Mouse (Mus musculus) c-Kit-positive CD71-negative TER-119-negative erythroid progenitor cells, embryonic 14.5 days (primary cell): ENCODE results near the gene Enpp6.
"Not testable (repeated sequence)": the region's sequence is repeated elsewhere in the genome, so short reads cannot be mapped to it uniquely, and the experiment has no call there.

Experiments used
- DNase-seq: peaks from one replicate; pipeline ENCODE4 v3.0.0-alpha.2; 2013; ENCODE audit warnings: low read depth

The Enpp6 gene

DNA sequence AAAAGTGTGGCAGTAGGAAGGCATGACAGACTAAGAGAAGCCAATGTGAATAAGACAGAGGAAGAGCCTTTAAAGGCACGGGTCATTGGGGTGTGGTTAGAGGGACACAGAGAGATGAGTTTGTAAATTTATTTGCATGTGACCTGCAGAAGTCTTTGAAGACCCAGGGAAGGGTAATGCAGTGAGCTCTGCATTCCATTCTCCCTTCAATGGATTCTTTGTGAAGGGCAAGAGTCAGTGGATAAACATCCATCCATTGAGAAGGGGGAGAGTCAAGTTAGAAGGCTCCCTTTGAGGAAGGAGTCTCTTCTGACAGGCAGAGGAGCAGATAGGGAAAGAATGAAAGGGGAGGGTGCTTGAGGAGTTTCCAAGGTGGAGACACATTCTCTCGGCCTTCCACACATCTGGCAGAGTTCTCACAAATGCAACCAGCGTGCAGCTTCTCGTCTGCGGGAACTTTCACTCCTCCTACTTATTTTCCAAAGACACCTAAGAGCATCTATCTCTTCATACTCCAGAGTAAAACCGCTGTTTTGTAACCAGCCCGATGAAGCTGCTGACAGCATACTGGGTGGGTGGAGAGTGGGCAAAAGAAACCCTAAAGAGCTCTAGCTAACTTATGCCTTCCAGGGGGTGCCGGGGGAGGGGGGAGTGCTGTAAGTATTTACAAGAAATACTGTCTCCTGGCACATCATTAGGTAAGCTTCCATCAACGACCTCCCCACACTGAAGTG lies 9.4 kb downstream of the Enpp6 start:
- no peak for DNase-seq

- no peak for DNase-seq
Measured at GRCm38 (mm10) chr8:47005676-47006075, 19.0 kb downstream of the Enpp6 start.

DNA sequence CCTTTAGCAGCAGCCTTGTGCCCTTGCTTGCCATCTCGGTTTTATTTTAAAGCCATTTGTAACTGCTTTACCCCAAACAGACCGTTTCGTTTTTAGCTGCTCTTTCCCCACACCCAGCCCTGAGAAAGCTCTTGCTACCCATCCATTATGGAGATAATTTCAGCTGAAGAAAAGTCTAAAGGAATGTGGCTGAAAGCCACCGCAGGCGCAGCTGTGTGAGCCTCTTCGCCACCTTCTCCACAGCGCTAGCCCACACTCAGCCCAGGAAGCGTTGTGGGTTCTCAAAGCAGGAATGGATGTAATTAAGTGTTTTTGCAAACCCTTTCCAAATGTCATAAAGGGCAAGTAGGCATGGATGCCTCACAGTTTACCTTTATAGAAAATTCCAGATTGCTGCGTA lies 20.1 kb downstream of the Enpp6 start:
- DNase-seq, result no peak

DNA sequence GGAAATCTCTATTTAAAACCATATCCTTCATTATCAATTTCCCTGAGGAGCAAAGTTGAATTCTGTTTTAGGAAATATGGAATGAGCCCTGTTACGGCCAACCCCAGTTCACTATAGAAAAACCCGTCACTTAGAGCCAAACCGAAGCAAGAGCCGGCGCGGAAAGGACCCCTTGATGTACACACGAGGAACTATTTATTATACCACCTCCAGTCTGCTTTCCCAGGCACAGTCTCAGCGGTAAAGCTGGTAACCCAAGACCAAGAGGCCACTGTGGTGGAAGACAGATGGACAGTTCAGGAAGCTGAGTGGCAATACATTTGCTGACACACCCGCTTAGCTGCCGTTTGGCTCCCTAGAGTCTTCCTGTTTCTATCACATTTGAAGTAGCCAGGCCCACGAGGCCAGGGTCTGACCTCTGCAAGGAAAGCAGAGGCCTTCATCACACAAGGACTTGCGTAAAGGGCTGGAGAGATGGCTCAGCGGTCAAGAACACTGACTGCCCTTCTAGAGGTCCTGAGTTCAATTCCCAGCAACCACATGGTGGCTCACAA lies 21.6 kb downstream of the Enpp6 start:
- no peak for DNase-seq

DNA sequence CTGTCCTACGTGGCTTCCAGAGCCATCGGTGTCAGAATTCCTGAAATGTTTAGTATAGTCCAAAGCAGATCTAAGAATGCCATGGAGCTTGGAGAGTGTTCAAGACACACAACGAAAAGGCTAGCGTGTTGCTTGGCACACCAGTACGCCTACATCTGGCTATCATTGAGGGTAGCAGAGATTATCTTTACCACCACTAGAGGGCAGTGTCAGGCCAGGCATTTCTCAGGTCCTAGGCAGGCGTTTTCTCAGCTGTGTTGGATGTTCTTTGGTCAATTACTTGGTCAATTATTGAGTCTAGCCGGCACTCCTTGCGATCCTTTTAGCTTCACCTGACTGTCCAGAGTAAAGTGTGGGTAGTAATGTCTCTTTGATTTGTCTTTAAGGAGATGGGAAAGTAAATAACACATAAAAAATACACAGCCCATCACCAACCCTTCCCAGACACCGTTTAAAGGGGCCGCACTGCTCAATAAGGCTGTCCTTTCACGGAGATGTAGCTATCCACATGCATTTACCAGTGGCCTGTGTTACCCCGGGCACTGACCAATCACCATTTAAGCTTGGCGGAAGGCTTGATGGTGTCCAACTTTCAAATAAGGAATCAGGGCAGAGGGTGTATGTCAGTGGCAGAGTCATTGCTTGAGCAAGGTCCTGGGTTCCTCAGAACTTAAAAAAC lies 29.7 kb downstream of the Enpp6 start:
- DNase-seq, result peak; percentile 51

DNA sequence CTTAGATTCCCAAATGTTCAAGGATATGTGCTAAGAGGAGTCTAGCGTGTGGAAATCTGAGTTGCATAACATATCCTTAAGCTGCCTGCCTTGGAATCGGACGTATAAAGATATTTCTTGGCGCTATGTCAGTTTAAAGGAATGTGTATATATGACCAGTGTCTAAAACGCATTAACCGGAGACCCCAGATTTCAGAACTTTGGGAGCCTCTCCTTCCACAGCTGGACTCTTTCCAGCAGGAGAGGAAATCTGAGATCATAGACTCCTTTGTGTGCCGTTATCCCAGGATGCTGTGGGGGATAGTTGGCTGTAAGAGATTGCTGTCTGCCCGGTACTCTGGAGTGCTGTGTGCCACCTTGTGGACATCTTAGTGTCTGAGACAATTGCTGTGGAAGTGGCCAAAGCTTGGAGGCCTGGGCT lies 34.5 kb downstream of the Enpp6 start:
- no peak for DNase-seq

GRCm38 (mm10) chr8:47024612-47025011 lies 37.9 kb downstream of the Enpp6 start:
- DNase-seq, result no peak

GRCm38 (mm10) chr8:47026841-47027490 lies 40.3 kb downstream of the Enpp6 start:
- DNase-seq, result no peak

DNA sequence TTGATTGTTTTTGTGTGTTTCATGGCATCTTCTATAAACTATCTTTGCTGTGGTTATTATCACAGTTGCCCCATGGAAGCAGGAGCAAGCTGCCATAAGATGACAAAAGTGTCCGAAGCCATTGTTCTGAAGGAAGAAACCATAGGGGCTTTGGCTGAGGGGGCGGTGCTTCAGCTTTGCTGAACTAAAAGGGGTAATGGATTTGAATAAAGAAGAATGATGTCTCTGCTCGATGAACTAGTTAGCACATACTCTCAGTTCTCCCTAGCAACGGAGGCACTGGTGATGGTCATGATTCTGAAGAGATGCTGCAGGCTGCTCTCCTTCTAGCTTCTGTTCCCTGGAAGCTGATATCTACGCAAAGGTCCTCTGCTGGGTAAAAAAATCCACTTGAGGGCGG lies 41.8 kb downstream of the Enpp6 start:
- no peak for DNase-seq

DNA sequence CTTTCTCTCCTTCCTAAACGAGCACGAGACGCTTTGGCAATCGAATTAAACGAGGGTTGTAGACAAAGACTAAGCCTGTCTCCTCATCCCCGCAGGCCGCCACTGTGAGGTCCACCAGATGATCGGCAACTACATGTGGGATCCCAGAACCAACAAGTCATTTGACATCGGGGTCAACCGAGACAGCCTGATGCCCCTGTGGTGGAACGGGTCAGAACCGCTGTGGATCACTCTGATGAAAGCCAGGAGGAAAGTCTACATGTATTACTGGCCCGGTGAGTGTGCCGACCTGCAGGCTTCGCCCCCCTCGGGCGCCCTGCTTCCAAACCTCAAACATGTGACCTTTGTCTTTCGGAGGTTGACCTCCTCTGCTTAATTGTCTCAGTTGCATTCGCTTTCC lies 43.6 kb downstream of the Enpp6 start:
- no peak for DNase-seq

GRCm38 (mm10) chr8:47032081-47032480 lies 45.4 kb downstream of the Enpp6 start:
- DNase-seq, result no peak

- DNase-seq, result no peak
Measured at GRCm38 (mm10) chr8:47033976-47034375, 47.3 kb downstream of the Enpp6 start.

DNA sequence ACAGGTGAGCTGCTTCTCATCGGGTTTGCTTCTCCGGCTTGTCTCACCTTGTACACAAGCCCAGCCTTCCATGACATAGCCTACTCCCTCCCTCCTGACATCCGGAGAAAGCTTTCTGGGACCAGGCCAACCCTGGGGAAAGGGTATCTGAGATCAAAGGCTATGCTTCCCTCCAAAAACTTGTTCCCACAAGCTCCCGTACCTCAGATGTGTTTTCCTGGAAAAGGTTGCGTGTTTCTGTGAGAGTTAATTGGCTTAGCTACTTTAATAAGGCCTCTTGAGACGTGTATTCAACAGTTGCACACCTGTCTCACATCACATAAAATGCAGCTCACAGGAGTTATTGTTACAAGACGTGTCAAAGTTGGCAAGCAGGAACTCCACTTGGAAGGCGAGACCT lies 49.8 kb downstream of the Enpp6 start:
- no peak for DNase-seq

- no peak for DNase-seq
Measured at GRCm38 (mm10) chr8:47037405-47037804, 50.7 kb downstream of the Enpp6 start.

GRCm38 (mm10) chr8:47040215-47040614 lies 53.5 kb downstream of the Enpp6 start:
- not testable (repeated sequence) for DNase-seq

DNA sequence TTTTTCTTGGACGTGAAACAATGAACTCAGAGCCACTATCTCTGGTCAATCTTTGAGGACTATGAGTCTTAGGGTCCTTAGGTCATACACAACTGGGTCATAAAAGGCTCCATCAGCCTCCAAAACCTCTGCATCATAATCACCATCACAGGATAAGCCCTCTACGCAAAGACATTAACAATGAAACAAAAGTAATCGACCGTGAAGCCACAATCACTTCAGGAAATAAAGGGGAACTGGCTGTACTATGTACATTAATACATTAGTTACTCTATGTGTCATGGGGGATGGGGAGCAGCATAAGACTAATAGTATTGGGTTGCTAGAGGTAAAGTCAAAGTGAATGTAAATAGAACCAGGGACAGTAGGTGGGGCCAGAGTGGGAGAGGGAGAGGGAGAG lies 59.7 kb downstream of the Enpp6 start:
- no peak for DNase-seq

DNA sequence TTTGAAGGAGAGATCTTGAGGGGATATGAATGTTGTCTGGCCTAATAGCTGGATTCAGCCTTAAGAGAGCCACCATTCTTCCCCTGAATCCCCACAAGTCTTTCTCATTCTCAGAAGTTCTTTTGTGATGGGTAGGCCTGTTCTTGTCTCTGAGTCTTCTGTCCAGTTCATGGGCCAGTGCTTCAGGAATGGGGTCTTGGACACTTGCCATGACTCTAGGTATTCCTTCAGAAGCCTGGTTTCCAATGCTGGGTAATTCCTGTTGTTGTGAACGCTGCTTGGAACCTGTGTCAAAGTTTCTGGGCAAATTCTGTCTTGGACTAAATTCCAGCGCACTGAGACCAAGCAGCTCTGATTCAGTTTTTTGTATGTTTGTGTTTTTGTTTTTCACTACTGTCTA lies 60.5 kb downstream of the Enpp6 start:
- no peak for DNase-seq

DNA sequence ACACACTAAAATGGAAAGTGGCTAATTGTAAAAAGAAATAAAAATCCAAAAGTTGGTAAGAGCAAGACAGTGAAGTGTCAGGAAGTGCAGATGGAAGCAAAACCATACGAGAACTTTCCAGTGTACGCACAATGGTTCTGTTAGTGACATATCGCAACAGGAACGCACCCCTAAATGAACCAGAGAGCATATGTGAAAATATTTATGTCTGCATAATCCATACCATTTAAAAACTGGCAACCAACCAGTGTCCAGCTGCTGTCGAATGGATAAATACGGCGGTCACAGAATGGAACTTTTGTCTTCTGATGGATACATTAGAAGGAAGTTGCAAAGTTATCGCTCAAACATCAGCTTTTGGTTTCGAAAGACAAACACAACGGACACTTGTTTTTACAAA lies 61.9 kb downstream of the Enpp6 start:
- no peak for DNase-seq

- DNase-seq, result no peak
Measured at GRCm38 (mm10) chr8:47052643-47053042, 66.0 kb downstream of the Enpp6 start.

DNA sequence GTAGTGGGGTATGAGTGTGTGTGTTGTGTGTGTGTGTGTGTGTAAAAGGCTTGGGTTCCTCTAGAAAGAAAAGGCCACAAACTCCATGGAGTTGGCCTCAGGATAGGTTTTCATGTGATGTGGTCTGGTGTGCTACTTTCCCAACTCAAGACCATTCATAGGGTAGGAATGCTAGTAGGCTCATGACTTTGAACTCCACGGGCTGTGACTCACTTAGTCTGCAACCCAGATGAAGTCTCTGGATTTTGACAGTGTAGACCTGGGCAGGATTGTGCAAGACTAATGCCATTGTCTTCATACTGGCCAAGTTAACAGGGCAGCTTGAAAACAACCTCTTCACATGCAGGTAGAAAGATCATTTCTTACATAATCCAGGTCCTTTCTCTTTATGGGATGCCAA lies 69.4 kb downstream of the Enpp6 start:
- DNase-seq, result no peak

GRCm38 (mm10) chr8:47058526-47058925 lies 71.8 kb downstream of the Enpp6 start:
- DNase-seq, result no peak

DNA sequence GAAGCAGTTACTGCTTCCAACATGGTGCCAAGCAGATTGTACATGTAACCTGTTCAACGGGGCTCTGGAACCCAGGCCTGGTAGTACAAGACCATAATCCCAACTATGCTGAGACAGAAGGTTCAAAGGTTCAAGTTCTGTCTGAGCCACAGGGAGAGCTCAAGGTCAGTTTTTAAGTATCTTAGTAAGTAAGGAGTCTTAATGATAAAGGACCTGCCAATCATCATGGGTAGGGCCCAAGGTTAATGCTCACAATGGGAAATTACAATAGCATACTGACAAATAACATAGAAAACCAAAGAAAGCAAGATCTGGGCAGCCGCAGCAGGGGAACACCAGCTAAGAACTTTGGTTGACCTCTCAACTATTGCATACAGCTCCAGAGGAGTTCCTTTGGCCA lies 72.3 kb downstream of the Enpp6 start:
- DNase-seq, result no peak

DNA sequence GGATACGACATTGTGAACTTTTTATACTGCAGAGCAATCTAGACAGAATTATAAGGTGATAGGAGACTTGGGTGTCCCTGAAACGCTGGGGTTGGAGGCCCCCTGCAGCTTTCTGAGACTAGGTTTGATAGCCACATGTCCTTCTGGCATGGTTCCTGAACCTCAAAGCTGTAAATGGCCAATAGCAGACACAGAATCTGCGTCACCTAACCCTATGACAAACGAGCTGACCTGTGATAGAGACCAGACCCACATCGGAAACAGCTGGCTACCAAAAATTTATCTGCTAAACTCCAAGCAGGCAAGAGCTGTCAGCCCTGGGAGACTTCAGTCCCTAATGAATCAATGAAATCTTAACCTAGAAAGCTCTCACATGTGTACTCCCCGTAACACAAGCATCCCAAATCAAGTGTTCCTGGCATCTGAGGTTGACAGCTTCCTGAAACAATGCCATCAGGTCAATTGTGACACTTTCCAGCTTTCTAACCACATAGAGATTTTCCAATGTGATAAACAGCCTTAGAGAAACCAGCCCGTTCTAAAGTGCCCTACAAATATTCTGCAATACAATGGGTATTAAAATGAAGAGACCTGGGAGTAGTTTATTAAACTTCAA lies 74.5 kb downstream of the Enpp6 start:
- DNase-seq, result no peak
